Mouse (Mus musculus): Measurements from ENCODE around the gene Cox14.

GRCm38 (mm10) chr15:99704881-99705280 is 20.5 kb upstream of the Cox14 start:
- TF ChIP-seq CTCF (IDR thresholded peaks at IDR 0.05; ENCODE audit: control insufficient read depth, insufficient read depth, insufficient replicate concordance, low read depth, low read length) (no peak), POLR2A (IDR thresholded peaks at IDR 0.05; ENCODE audit: control insufficient read depth, low read depth, low read length) (no peak)

Measured in testis, adult 2 months (tissue).